Mouse (Mus musculus) erythroblast, embryonic 14.5 days (primary cell): ENCODE data around the gene Brd9.

ENCODE experiments used
- GATA1 ChIP-seq: IDR thresholded peaks from 2 replicates; pipeline ENCODE4 v1.6.1; 2012; ENCODE audit warnings: low read length, inconsistent platforms, mixed read lengths
- TAL1 ChIP-seq: IDR thresholded peaks from 3 replicates; pipeline ENCODE4 v1.6.1; 2012; ENCODE audit warnings: low read length, inconsistent platforms, mixed read lengths

DNA sequence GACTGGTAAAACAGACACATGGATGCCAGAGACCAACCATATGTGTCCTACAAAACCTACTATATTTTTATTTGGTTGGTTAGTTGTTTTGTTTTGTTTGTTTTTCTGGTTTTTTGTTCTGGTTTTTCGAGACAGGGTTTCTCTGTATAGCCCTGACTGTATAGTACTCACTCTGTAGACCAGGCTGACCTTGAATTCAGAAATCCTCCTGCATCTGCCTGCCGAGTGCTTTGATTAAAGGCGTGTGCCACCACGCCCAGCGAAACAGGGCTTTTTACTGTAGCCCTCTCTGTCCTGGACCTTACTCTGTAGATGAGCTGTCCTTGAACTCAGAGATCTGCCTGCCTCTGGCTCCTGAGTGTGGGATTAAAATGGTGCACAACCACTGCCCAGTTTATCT, 1.5 kb downstream of the Brd9 start:
- TF ChIP-seq GATA1 (no peak), TAL1 (no peak)
